Mouse (Mus musculus): Measurements from ENCODE around the gene Wwc1.

DNA sequence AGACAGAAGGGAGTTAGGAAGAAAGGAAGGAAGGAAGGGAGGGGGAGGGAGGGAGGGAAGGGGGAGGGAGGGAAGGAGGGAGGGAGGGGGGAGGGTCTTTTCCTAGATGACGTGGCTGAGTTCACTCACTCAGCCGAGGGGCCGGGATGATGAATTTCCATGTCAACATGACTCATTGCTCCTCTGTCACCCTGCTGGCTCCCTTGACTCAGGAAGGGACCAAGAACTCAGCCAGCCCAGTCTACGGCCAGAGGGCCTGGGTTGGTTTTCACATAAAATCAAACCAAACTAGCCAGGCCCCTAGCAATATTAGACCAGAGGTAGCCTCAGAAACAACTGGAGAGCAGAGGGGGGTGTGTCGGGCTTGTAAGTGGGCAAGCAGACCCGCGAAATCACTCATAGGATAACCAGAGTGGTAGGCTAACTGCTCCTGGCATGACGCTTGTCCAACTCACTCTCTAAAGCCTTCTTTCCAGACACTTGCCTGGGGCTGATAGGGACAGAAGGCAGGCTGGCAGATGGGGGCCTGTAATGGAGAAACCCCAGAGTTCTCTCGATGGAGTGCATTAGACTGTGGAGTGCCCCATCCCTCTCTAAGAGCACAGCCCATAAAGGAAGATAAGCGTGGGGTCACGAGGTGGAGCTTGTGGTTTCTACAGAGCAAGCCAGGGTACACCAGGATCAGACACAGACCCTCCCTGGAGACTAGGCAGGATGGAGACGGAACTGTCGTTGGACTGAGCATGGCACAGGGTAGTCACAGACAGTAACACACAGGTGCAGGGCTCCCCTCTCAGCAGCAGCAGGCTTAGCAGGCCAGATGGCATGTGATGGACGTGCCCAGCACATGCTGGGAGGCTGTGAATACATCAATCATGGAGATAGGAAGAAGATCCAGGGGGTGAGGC lies 102.4 kb downstream of the Wwc1 start:
- TF ChIP-seq MAFK (IDR thresholded peaks at IDR 0.05; ENCODE audit: insufficient read depth, low read depth, low read length): no peak
- no peak for TF ChIP-seq ZC3H11A (IDR thresholded peaks at IDR 0.05; ENCODE audit: borderline replicate concordance, low read depth, low read length)
- TF ChIP-seq CHD2 (IDR thresholded peaks at IDR 0.05; ENCODE audit: low read depth, low read length): no peak

Measured in ES-E14 (cell line).